Mouse (Mus musculus) gastrocnemius, postnatal 4 days (tissue): ENCODE results near the gene Ptch2. TPM values are rescaled to one million over a fixed set of nuclear protein-coding genes. Genes with fewer than 3 reads are reported as not detected.

ENCODE experiments used
- DNase-seq, 2 experiments: peaks; one replicate each; pipeline ENCODE4 v3.0.0; 2021 to 2022; ENCODE audit warnings: low spot score in 2 of 2, mixed read lengths in 2 of 2
- total RNA-seq, 2 experiments: library from RNA; stranded (reverse); gene quantifications; 2 replicates each; pipeline ENCODE4 v1.2.3; 2021

The Ptch2 gene
- total RNA-seq, 2 experiments from 2014 or later: 10.4 to 12.8 TPM

GRCm38 (mm10) chr4:117101218-117101617 lies 5.3 kb downstream of the Ptch2 start:
- no peak for DNase-seq

GRCm38 (mm10) chr4:117104672-117105071 lies 8.8 kb downstream of the Ptch2 start:
- no peak for DNase-seq

DNA sequence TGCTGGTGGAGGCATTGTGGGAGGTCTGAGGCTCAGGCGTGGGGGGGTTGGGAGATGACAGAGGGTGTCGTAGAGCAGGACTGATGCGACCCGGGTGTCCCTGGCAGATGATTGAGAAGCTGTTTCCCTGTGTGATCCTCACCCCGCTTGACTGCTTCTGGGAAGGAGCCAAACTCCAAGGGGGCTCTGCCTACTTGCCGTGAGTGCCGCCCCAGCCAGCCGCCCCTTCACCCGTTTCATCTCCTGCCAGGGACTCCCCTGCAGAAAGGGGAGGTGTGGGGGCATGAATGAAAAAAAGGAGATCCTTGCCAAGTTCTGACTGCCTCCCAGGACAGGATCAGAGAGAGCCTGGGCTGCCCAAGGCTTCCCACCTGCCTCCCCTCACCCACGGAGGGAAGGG lies 9.3 kb downstream of the Ptch2 start:
- DNase-seq: no peak

GRCm38 (mm10) chr4:117107813-117108523 lies 12.1 kb downstream of the Ptch2 start:
- DNase-seq: no peak

GRCm38 (mm10) chr4:117108524-117108849 lies 12.6 kb downstream of the Ptch2 start:
- no peak for DNase-seq

DNA sequence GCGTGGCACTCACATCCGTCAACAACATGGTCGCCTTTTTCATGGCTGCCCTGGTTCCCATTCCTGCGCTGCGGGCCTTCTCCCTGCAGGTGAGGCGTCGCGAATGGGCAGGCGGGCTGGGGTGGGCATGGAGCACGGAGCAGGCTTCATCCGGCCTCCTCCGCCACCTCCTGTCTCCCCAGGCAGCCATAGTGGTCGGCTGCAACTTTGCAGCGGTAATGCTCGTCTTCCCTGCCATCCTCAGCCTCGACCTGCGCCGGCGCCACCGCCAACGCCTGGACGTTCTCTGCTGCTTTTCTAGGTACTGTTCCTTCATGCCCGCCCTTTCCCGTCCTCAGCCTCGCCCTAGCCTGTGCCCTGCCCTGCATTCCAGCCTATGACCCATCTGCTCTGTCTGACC lies 13.5 kb downstream of the Ptch2 start:
- no peak for DNase-seq

DNA sequence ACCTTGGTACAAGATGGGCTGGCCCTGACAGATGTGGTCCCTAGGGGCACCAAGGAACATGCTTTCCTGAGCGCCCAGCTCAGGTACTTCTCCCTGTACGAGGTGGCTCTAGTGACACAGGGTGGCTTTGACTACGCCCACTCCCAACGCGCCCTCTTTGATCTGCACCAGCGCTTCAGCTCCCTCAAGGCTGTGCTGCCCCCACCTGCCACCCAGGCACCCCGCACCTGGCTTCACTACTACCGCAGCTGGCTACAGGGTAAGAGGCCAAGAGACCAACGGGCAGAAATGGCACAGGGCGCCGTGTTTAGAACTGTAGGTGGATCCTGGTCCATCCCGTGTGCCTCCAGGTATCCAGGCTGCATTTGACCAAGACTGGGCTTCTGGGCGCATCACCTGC lies 14.4 kb downstream of the Ptch2 start:
- no peak for DNase-seq

- DNase-seq: no peak
Observed at GRCm38 (mm10) chr4:117110985-117111384, 15.1 kb downstream of the Ptch2 start.

DNA sequence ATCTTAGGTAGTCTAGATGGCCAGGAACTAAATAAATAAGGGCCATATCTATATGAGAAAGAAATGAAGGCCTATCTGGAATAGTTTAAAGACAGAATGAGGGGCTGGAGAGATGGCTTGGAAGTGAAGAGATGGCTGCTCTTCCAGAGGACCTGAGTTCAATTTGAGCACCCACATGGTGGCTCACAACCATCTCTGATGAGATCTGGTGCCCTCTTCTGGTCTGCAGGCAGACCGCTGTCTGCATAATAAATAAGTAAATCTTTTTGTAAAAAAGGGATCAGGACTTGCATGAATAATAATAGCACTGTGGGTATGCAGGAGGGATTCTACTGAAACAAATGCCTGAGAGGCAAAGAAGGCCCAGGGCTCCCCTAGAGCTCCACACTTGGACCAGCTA lies 17.4 kb downstream of the Ptch2 start:
- no peak for DNase-seq

DNA sequence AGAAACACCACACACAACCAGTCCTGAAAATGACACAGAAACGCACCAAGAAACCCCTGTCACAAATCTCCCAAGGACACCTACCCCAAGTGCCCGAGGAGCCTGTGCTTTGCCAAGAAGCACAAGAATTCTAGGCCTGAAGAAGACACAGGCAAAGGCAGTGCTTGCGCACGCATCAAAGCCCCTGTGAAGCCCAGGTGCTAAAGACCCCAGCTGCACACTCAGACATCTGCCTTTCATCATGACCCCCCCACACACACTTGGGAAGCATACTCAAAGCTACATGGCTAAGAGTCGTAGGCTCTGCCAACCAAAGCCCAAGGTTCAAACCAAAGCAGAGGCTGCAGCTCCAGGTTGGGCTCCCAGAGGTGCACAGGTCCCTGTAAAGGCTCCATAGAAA lies 19.7 kb downstream of the Ptch2 start:
- DNase-seq: no peak

DNA sequence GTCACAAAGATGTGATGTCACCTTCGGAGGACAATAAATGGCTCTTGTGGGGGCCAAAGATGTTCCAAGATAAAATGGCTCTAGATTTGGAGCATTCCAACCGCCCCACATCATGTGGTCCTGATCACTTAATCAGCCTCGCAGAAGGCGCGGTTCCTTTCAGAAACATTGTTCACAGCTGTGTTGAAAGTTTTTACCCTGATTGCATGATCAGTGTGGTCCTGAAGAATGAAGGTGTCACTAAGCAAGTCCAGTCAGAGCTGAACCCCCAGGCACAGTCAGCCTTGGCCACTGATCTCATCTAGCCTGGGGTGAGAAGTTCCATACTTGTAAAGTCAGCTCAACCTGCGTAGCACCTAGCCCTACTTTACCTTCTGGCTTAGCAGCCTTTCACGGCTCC lies 22.1 kb downstream of the Ptch2 start:
- DNase-seq: no peak

GRCm38 (mm10) chr4:117119636-117120035 lies 23.8 kb downstream of the Ptch2 start:
- DNase-seq: no peak

- no peak for DNase-seq
Observed at GRCm38 (mm10) chr4:117120052-117120444, 24.2 kb downstream of the Ptch2 start.

DNA sequence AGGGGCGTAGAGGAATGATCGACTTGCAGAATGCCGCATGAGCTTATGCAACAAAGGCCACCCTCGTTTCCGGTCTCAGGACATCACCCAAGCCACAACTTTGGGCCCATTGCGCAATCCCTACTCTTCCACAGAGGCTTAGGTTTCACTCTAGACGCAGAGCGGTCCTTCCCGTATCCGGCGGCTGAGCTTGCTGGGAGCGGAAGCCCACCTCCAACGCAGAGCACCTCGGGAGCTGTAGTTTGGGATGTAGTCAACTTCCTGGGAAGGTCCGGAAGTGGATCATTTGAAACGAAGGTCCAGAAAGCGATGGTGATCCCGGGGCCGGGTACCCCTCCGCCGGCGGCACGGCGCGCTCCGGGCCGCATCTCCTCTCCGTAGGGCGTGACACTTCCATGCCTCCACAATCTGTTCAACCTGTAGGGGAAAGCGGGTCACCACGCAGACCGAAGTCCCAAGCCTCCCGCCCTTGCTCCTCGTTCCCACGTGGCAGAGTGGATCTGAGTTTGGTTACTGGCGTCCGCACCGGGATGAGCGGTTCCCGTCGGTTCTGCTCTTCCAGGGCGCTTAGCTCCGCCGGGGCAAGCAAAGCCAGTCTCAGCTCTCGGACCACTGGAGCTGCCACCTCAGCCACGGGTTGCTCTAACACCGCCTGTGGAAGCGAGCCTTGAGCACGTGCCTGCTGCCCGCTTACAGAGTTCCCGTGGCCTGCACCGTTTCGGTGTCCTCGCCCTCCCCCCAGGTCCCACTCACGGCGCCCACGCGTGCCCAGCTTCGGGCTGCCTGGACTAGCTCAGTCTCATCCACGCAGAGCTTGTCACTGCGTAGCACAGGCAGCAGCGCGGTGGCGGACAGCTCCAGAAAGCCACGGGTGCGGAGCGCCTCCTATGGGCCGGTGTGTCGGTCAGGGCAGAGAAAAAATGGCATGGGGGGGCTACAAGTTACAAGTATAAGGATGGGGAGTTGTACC lies 24.9 kb downstream of the Ptch2 start:
- DNase-seq: peak; percentile 81 to 91

- no peak for DNase-seq
Observed at GRCm38 (mm10) chr4:117122209-117122608, 26.3 kb downstream of the Ptch2 start.

DNA sequence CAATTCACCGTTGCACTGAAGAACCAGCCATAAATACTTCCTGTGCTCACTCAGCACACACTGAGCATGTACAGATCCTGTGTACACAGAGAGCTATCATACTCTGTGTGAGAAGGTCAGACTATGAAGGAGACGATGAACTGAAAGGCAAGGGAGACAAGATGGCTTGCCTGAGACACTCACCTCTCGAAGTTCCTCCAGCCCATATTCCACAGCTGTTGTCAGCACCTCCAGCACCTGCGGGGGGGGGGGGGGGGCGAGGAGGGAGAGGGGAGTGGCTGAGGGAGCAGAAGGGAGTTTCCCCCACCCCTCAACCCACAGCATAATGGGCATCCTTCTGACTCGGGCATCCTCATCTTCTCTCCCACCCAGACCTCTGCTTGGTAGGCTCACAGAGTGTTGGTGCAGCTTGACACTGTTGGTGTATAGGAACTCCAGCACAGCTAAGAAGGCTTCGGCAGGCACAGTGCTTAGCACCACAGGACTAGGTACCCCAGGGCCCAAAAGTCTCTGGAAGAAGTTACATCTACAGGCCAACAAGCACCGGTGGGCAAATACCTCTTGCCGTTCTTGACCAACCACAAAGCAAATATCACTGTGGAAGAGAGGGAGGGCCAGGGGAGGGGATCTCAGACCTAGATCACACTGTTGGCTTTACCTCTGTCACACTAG lies 27.8 kb downstream of the Ptch2 start:
- DNase-seq: no peak

DNA sequence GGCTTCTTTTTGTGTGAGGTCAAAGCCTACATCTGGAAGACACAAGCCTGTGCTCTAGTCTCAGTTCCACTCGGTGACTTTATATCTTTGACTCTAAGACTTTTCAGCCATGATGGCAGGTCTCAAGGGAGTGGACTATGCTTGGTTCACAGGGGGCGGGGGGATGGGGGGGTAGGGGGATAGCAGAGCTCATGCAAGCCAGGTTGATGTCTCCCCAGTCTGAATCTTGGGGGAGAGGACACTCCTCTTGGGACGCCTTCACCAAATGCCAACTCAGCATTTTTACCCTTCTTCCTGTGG lies 28.3 kb downstream of the Ptch2 start:
- DNase-seq: no peak

DNA sequence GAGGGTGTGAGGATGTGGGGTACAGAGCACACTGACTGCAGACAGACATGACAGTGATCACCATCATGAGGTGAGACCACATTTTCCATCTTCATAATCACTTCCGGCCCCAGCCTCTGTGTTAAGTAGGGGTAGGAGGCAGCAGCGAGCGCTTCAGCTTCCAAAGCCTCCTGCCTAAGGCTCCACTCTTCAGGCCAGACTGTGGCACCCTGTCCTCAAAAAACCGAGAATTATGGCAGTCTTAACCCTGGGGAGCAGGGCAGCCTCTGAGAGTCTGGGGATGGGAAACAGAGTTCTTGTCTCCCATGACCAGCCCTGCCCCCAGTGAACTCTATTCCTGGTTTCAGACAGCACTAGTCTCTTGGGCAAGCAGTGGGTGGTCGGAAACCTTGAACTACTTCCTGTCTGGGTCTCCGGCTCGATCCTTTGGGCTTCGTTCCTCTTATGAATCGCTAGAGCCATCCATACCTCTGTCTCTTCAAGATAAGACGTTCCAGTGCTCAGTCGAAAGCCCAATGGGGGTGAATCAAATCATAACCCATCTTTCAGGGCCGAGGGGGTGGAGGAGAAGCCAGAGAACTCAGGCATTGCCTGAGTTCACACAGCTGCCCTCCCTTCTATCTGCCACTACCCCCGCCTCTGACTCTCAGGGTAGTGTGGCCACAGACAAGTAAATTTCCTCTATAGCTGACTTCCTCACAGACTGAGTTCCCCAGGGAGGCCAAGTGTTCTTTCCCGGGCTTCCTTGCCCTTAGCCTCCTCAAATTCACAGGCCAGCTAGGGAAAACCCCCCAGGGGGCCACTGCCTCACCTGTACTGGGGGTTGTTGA lies 28.9 kb downstream of the Ptch2 start:
- DNase-seq: peak in 1 of 2 experiments; percentile 48

DNA sequence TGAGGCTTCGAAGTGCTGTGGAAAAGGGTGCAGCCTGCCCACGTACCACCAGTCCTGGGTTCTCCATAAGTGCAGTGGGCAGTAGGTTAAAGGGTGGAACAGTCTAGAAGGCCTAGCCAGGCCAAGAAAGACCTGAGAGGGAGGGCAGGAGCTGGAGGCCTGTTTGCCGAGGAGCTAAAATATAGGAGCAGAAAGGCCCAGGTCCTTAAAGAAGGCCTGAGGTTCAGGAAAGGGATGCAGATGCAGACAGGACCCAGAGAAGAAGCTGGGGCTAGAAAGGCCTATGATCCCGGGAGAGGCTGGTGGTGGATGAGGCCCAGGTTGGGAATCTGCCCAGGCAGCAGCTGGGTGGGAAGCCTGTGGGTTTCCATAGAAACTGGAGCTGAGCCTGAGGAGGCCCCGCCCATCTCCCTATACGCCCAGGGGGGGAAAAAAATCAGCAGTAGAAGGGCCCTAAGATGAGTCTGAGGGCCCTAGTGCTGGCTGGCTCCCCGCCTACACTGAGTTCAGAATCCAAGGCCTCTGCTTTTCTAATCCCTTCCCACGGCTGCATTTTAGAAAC lies 29.6 kb downstream of the Ptch2 start, which contains the start of gene Btbd19:
Gene Btbd19, minus strand, starts transcription at position 378 of the 562 bp plus-strand sequence.
- peak; percentile 83 to 89 for DNase-seq

GRCm38 (mm10) chr4:117125910-117126674 lies 30.2 kb downstream of the Ptch2 start:
- DNase-seq: peak; percentile 53 to 73
